30 mouse cellular contexts compared by ENCODE assay signal in the genomic region with DNA sequence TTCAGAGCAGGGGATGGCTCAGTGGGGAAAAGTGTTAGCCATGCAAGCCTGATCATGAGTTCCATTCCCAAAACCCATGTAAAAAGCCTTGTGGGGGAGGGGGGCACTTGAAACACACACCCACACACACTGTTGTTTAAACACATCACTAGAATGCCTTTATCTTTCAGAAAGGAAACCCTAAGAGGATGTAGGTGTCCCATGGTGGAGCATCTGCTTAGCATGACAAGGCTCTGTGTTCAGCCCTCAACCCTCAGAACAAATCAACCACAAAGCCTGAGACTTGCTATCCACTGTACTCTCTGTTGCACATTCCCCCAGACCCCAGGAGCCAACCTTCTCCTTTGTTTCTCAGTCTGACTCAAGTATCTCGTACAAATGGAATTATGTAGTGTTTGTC. TPM values are rescaled to one million over a fixed set of nuclear protein-coding genes. Genes with fewer than 3 reads are reported as not detected.
A peak's percentile ranks its signal among the peaks of the same experiment; 100 is the strongest.
DNase-seq lines count a peak whose midpoint lies in the region; ATAC-seq and TF ChIP-seq lines count a peak whose summit lies in the region.
"Had no signal": no experiment of that assay in that cellular context is flagged by ENCODE, and none has a peak within 500 bp of the region (broad histone marks: within the 10 kb centered on the region; RNA-seq: fewer than 3 reads in every experiment).

No protein-coding gene starts in this region.

- peaks cover 10% of the 10 kb centered on the region for H3K4me1 ChIP-seq in thymus, adult 2 months (replicated peaks; ENCODE audit: control insufficient read depth, insufficient read depth, low read length)
- H3K4me1 ChIP-seq in hindbrain, embryonic 12.5 days, result 0 out of 2 replicates have a peak, but pooled peaks cover 3% of the 10 kb centered on the region
- H3K4me1 ChIP-seq: forebrain, embryonic 10.5 days; limb, embryonic 12.5 days; midbrain, embryonic 15.5 days had no signal

- H3K9me3 ChIP-seq in hindbrain, embryonic 12.5 days (replicated peaks), result no peaks in the 10 kb centered on the region
- H3K9me3 ChIP-seq: forebrain, embryonic 10.5 days; G1E; heart, embryonic 15.5 days; hindbrain, embryonic 15.5 days; limb, embryonic 12.5 days; midbrain, embryonic 15.5 days; neural tube, embryonic 13.5 days had no signal

- no peak overlapping the region for H3K4me2 ChIP-seq in hindbrain, embryonic 12.5 days (replicated peaks)
- H3K4me2 ChIP-seq: heart, embryonic 15.5 days; hindbrain, embryonic 15.5 days; limb, embryonic 12.5 days; liver, embryonic 11.5 days; midbrain, embryonic 15.5 days; neural tube, embryonic 13.5 days had no signal

- H3K36me3 ChIP-seq in thymus, adult 2 months (ENCODE audit: control insufficient read depth, insufficient read depth, low read length), result no peaks in the 10 kb centered on the region
- peaks cover 5% of the 10 kb centered on the region for H3K36me3 ChIP-seq in hindbrain, embryonic 12.5 days
- H3K36me3 ChIP-seq: heart, embryonic 15.5 days had no signal

- DNase-seq in heart, adult 11 months, result peak; percentile 57
- no peak for DNase-seq in heart, postnatal 4 days
- peak; percentile 14 for DNase-seq in thymus, postnatal 14 days
- DNase-seq in thymus, adult 2 months, result no peak
- DNase-seq in R1 (ENCODE audit: low read depth, low spot score), result peak; percentile 93
- peak; percentile 51 for DNase-seq in naive thymus-derived CD4-positive, alpha-beta T cell, adult 2 months (ENCODE audit: low read depth)
- DNase-seq: cerebellum, adult 11 months; cerebellum, adult 9-11 months; forebrain, postnatal 0 days; gastrocnemius, postnatal 14 days; heart, adult 2 months; heart, postnatal 36 days; kidney, postnatal 25 days; lung, adult 18-20 months; lung, postnatal 14 days; right cerebral cortex, adult 18-20 months; right cerebral cortex, postnatal 4 days had no signal

- H3K27ac ChIP-seq in thymus, adult 2 months (ENCODE audit: control insufficient read depth, insufficient read depth, low read length), result no peak overlapping the region
- H3K27ac ChIP-seq in hindbrain, embryonic 12.5 days, result no peak overlapping the region
- H3K27ac ChIP-seq: forebrain, embryonic 10.5 days; heart, adult 2 months; heart, embryonic 15.5 days; hindbrain, embryonic 15.5 days; layer of hippocampus, adult 2 months; limb, embryonic 12.5 days; midbrain, embryonic 15.5 days; neural tube, embryonic 13.5 days had no signal

- H3K4me3 ChIP-seq in thymus, adult 2 months (ENCODE audit: control insufficient read depth, insufficient read depth, low read length), result no peak overlapping the region
- H3K4me3 ChIP-seq in hindbrain, embryonic 12.5 days, result no peak overlapping the region
- H3K4me3 ChIP-seq: forebrain, embryonic 10.5 days; heart, adult 2 months; heart, embryonic 15.5 days; hindbrain, embryonic 15.5 days; layer of hippocampus, adult 2 months; limb, embryonic 12.5 days; midbrain, embryonic 15.5 days; neural tube, embryonic 13.5 days had no signal

- no peaks in the 10 kb centered on the region for H3K27me3 ChIP-seq in thymus, adult 2 months (ENCODE audit: control insufficient read depth, insufficient read depth, low read length)
- no peaks in the 10 kb centered on the region for H3K27me3 ChIP-seq in hindbrain, embryonic 12.5 days
- H3K27me3 ChIP-seq: heart, embryonic 15.5 days; hindbrain, embryonic 15.5 days; limb, embryonic 12.5 days; midbrain, embryonic 15.5 days; neural tube, embryonic 13.5 days had no signal

- TF ChIP-seq CTCF in thymus, adult 2 months (IDR thresholded peaks at IDR 0.05; ENCODE audit: borderline replicate concordance, control insufficient read depth, extremely low read depth, insufficient read depth, low read length, poor library complexity), result no peak

- TF ChIP-seq POLR2A in thymus, adult 2 months (IDR thresholded peaks at IDR 0.05; ENCODE audit: control insufficient read depth, extremely low read depth, insufficient read depth, low read length, poor library complexity), result no peak

- no peak for ATAC-seq in granulocyte monocyte progenitor cell, adult 5-6 weeks (replicated peaks; ENCODE audit: poor library complexity, severe bottlenecking)
- ATAC-seq in hindbrain, embryonic 12.5 days (ENCODE audit: low FRiP score), result no peak
- ATAC-seq: CD4-positive, CD25-positive, alpha-beta regulatory T cell, adult 4 months; forebrain, postnatal 0 days; intestine, embryonic 16.5 days; midbrain, embryonic 15.5 days had no signal

- no peak overlapping the region for H3K9ac ChIP-seq in hindbrain, embryonic 12.5 days
- H3K9ac ChIP-seq: forebrain, postnatal 0 days; heart, embryonic 15.5 days; hindbrain, embryonic 15.5 days; limb, embryonic 12.5 days; midbrain, embryonic 15.5 days; neural tube, embryonic 13.5 days had no signal

- 11% methylated on average over 1 of the region's 1 CpGs for WGBS in thymus, adult 2 months
- WGBS in hindbrain, embryonic 12.5 days, result 68% methylated on average over 1 of the region's 1 CpGs

RNA-seq across cellular contexts. Expression of a gene that starts 12.1 kb away (rescaled TPM):
- 10 to 100 TPM; 19.6 to 20.2 TPM for total RNA-seq in heart, postnatal 4 days (2021)
- polyA plus RNA-seq in thymus, adult 2 months (2012; rRNA removed), result 35.3 and 41.4 TPM in 2 replicates
- total RNA-seq in granulocyte monocyte progenitor cell, adult 5-6 weeks (2014; fragmentation: Nextera tagmentation), result 11.7 and 13.4 TPM in 2 replicates
- total RNA-seq in granulocyte monocyte progenitor cell, adult 5-6 weeks (2017), result 3.9 and 4.6 TPM in 2 replicates
- polyA plus RNA-seq in hindbrain, embryonic 12.5 days (2016; fragmentation: Nextera tagmentation; extraction: Ambion mirVana), result 7.6 and 8.1 TPM in 2 replicates

RNA-seq across cellular contexts. Expression of a gene that starts 41.6 kb away (rescaled TPM):
- total RNA-seq in heart, postnatal 4 days (2021), result 1 to 10 TPM; 2.0 to 2.7 TPM
- polyA plus RNA-seq in thymus, adult 2 months (2012; rRNA removed), result 34.4 and 46.9 TPM in 2 replicates
- total RNA-seq in granulocyte monocyte progenitor cell, adult 5-6 weeks (2014; fragmentation: Nextera tagmentation), result 1.6 TPM in 1 of 2 replicates, not detected in the other
- total RNA-seq in granulocyte monocyte progenitor cell, adult 5-6 weeks (2017), result not detected in 2 replicates
- 0.61 and 1.3 TPM in 2 replicates for polyA plus RNA-seq in hindbrain, embryonic 12.5 days (2016; fragmentation: Nextera tagmentation; extraction: Ambion mirVana)
- total RNA-seq: G1E had no signal
- polyA plus RNA-seq: CD4-positive, CD25-positive, alpha-beta regulatory T cell, adult 4 months; G1E had no signal

RNA-seq across cellular contexts. Expression of a gene that starts 45.4 kb away (rescaled TPM):
- 100 to 1,000 TPM; 322 to 335 TPM for total RNA-seq in heart, postnatal 4 days (2021)
- polyA plus RNA-seq in thymus, adult 2 months (2012; rRNA removed), result 43.1 and 44.3 TPM in 2 replicates
- 406 and 409 TPM in 2 replicates for total RNA-seq in granulocyte monocyte progenitor cell, adult 5-6 weeks (2014; fragmentation: Nextera tagmentation)
- total RNA-seq in granulocyte monocyte progenitor cell, adult 5-6 weeks (2017), result 955 and 1,233 TPM in 2 replicates
- polyA plus RNA-seq in hindbrain, embryonic 12.5 days (2016; fragmentation: Nextera tagmentation; extraction: Ambion mirVana), result 308 and 311 TPM in 2 replicates

Comparison
In these comparisons a context has a peak if more than half of its experiments do, and no peak if none do; other contexts are left out.
1. DNase-seq: peak in heart, adult 11 months (single experiment), thymus, postnatal 14 days (single experiment), R1 (single experiment) and naive thymus-derived CD4-positive, alpha-beta T cell, adult 2 months (single experiment); none in heart, postnatal 4 days (single experiment) and thymus, adult 2 months (single experiment).